ENCODE assay signal across 30 mouse cellular contexts in the genomic region with DNA sequence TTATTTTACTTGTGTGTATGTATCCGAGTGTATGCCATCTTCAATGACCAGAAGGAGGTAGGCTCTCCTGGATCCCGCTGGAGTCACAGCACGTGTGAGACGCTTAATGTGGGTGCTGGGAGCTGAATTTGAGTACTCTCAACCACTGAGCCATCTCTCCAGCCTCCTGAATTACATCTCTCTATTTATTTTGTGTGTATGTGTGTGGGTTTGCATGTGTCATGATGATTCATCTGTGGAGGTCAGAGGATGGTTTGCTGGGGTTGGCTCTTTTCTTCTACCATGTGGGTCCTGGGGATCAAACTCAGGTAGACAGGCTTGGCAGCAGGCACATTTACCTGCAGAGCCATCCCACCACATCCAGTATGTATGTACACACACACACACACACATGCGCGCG. TPM values are rescaled to one million over a fixed set of nuclear protein-coding genes. Genes with fewer than 3 reads are reported as not detected.
DNase-seq lines count a peak whose midpoint lies in the region; ATAC-seq and TF ChIP-seq lines count a peak whose summit lies in the region.
"Had no signal": no experiment of that assay in that cellular context is flagged by ENCODE, and none has a peak within 500 bp of the region (broad histone marks: within the 10 kb centered on the region; RNA-seq: fewer than 3 reads in every experiment).

No protein-coding gene starts in this region.

- DNase-seq in liver, embryonic 13.5 days: no peak
- DNase-seq in liver: no peak
- DNase-seq in heart, postnatal 4 days: no peak
- no peak for DNase-seq in gastrocnemius, adult 18-20 months (ENCODE audit: low spot score)
- DNase-seq: adrenal gland, postnatal 10 days; adrenal gland, postnatal 36 days; B cell, adult 2 months; cerebellum, adult 18-20 months; cerebellum, adult 9-10 months; cerebellum, postnatal 14 days; gastrocnemius, adult 2 months; gastrocnemius, postnatal 14 days; heart, adult 11 months; heart, postnatal 14 days had no signal

- H3K36me3 ChIP-seq in liver, embryonic 13.5 days: no peaks in the 10 kb centered on the region
- H3K36me3 ChIP-seq in C2C12 (ENCODE audit: control insufficient read depth, insufficient read depth): no peaks in the 10 kb centered on the region
- H3K36me3 ChIP-seq in limb, embryonic 13.5 days: no peaks in the 10 kb centered on the region
- no peaks in the 10 kb centered on the region for H3K36me3 ChIP-seq in kidney, embryonic 15.5 days
- H3K36me3 ChIP-seq: forebrain, embryonic 10.5 days; G1E; heart, embryonic 13.5 days; hindbrain, embryonic 12.5 days; hindbrain, embryonic 15.5 days had no signal

- H3K4me3 ChIP-seq in liver, embryonic 13.5 days (replicated peaks): no peak overlapping the region
- H3K4me3 ChIP-seq in C2C12 (ENCODE audit: insufficient read depth, poor library complexity, severe bottlenecking): no peak overlapping the region
- H3K4me3 ChIP-seq in limb, embryonic 13.5 days: no peak overlapping the region
- H3K4me3 ChIP-seq in kidney, embryonic 15.5 days (replicated peaks): no peak overlapping the region
- H3K4me3 ChIP-seq: forebrain, embryonic 10.5 days; forebrain, embryonic 13.5 days; gastrocnemius, adult 2 months; heart, embryonic 13.5 days; hindbrain, embryonic 12.5 days; hindbrain, embryonic 15.5 days had no signal

- H3K79me3 ChIP-seq in C2C12 (ENCODE audit: low read depth): no peaks in the 10 kb centered on the region

- no peaks in the 10 kb centered on the region for H3K27me3 ChIP-seq in liver, embryonic 13.5 days
- no peaks in the 10 kb centered on the region for H3K27me3 ChIP-seq in C2C12 (ENCODE audit: control insufficient read depth, insufficient read depth, insufficient read length)
- no peaks in the 10 kb centered on the region for H3K27me3 ChIP-seq in limb, embryonic 13.5 days
- H3K27me3 ChIP-seq in kidney, embryonic 15.5 days: no peaks in the 10 kb centered on the region; the same call in 1 of the 2 replicates
- H3K27me3 ChIP-seq: forebrain, embryonic 13.5 days; hindbrain, embryonic 12.5 days; hindbrain, embryonic 15.5 days; Patski had no signal

- H3K4me1 ChIP-seq in liver, embryonic 13.5 days (replicated peaks): peaks cover 5% of the 10 kb centered on the region; the same call in 1 of the 2 replicates
- peaks cover 18% of the 10 kb centered on the region for H3K4me1 ChIP-seq in limb, embryonic 13.5 days
- H3K4me1 ChIP-seq in kidney, embryonic 15.5 days: peaks cover 7% of the 10 kb centered on the region; the same call in 1 of the 2 replicates
- H3K4me1 ChIP-seq: forebrain, embryonic 10.5 days; forebrain, embryonic 13.5 days; hindbrain, embryonic 15.5 days had no signal

- no peak for TF ChIP-seq CTCF in C2C12 (IDR thresholded peaks at IDR 0.05; ENCODE audit: control insufficient read depth, insufficient read depth, insufficient read length)

- no peaks in the 10 kb centered on the region for H3K9me3 ChIP-seq in liver, embryonic 13.5 days (replicated peaks)
- H3K9me3 ChIP-seq in limb, embryonic 13.5 days: no peaks in the 10 kb centered on the region
- H3K9me3 ChIP-seq in kidney, embryonic 15.5 days (replicated peaks): no peaks in the 10 kb centered on the region
- H3K9me3 ChIP-seq: forebrain, embryonic 10.5 days; forebrain, embryonic 13.5 days; G1E; heart, embryonic 13.5 days; hindbrain, embryonic 12.5 days; hindbrain, embryonic 15.5 days had no signal

- H3K4me2 ChIP-seq in liver, embryonic 13.5 days: peak overlapping the region; percentile 24; the same call in 1 of the 2 replicates
- H3K4me2 ChIP-seq in limb, embryonic 13.5 days (replicated peaks): 0 out of 2 replicates have a peak overlapping the region, but pooled peaks have one; percentile 61
- no peak overlapping the region for H3K4me2 ChIP-seq in kidney, embryonic 15.5 days
- H3K4me2 ChIP-seq: forebrain, embryonic 13.5 days; hindbrain, embryonic 12.5 days; hindbrain, embryonic 15.5 days had no signal

- H3ac ChIP-seq in C2C12 (ENCODE audit: control insufficient read depth, insufficient read length, low read depth): no peak overlapping the region

- no peaks in the 10 kb centered on the region for H3K79me2 ChIP-seq in C2C12 (ENCODE audit: control insufficient read depth, insufficient read depth)

- no peak for ATAC-seq in liver, embryonic 13.5 days (ENCODE audit: low read depth)
- no peak for ATAC-seq in limb, embryonic 13.5 days (ENCODE audit: low FRiP score, low read depth)
- ATAC-seq in kidney, embryonic 15.5 days (replicated peaks; ENCODE audit: low FRiP score): no peak
- ATAC-seq: forebrain, embryonic 13.5 days; forebrain, embryonic 16.5 days; Patski had no signal

- H3K27ac ChIP-seq in liver, embryonic 13.5 days: no peak overlapping the region
- no peak overlapping the region for H3K27ac ChIP-seq in limb, embryonic 13.5 days
- no peak overlapping the region for H3K27ac ChIP-seq in kidney, embryonic 15.5 days
- H3K27ac ChIP-seq: forebrain, embryonic 10.5 days; forebrain, embryonic 13.5 days; gastrocnemius, adult 2 months; heart, embryonic 13.5 days; hindbrain, embryonic 12.5 days; hindbrain, embryonic 15.5 days had no signal

- 75% methylated on average over 7 of the region's 7 CpGs for whole genome bisulfite sequencing in liver, embryonic 13.5 days (ENCODE audit: insufficient replicate concordance)
- 96% methylated on average over 7 of the region's 7 CpGs for WGBS in limb, embryonic 13.5 days
- WGBS in kidney, embryonic 15.5 days: 89% methylated on average over 7 of the region's 7 CpGs

- H3K9ac ChIP-seq in liver, embryonic 13.5 days: no peak overlapping the region
- H3K9ac ChIP-seq in limb, embryonic 13.5 days: no peak overlapping the region
- no peak overlapping the region for H3K9ac ChIP-seq in kidney, embryonic 15.5 days
- H3K9ac ChIP-seq: forebrain, embryonic 13.5 days; heart, embryonic 13.5 days; hindbrain, embryonic 12.5 days; hindbrain, embryonic 15.5 days had no signal

TF ChIP-seq in C2C12, 6 proteins besides CTCF, POLR2A, EP300 and RAD21:
- peak; percentile 69 for TF ChIP-seq MAX (IDR thresholded peaks at IDR 0.05)
- no peak for TF ChIP-seq MYOG (IDR thresholded peaks at IDR 0.05; ENCODE audit: control insufficient read depth, extremely low read depth, insufficient read length)
- peak; percentile 54 for TF ChIP-seq FOSL1 (IDR thresholded peaks at IDR 0.05; ENCODE audit: insufficient read depth, low read length, poor library complexity, severe bottlenecking)

RNA-seq across cellular contexts. Expression of gene Gcnt3, which starts 43.9 kb away (rescaled TPM):
- 0.09 TPM in 1 of 2 replicates, not detected in the other for polyA plus RNA-seq in liver, embryonic 13.5 days (2015; fragmentation: Nextera tagmentation; extraction: Ambion mirVana)
- 0.11 TPM for polyA plus RNA-seq in C2C12 (2012; fragmentation: generic; extraction: Trizol)
- polyA plus RNA-seq in limb, embryonic 13.5 days (2015; fragmentation: Nextera tagmentation; extraction: Ambion mirVana): 0.03 TPM in 1 of 2 replicates, not detected in the other
- 1.3 and 2.3 TPM in 2 replicates for polyA plus RNA-seq in kidney, embryonic 15.5 days (2015; fragmentation: Nextera tagmentation; extraction: Ambion mirVana)
- total RNA-seq in heart, postnatal 4 days (2021): not detected
- total RNA-seq in gastrocnemius, adult 18-20 months (2021): not detected
- total RNA-seq: adrenal gland, adult 18-20 months; adrenal gland, postnatal 10 days; adrenal gland, postnatal 36 days; gastrocnemius, adult 2 months; gastrocnemius, postnatal 14 days; gastrocnemius, postnatal 4 days; heart, postnatal 14 days; hematopoietic stem cell, adult 5-6 weeks had no signal
- polyA plus RNA-seq: CD4-positive, CD25-positive, alpha-beta regulatory T cell, adult 4 months; embryonic facial prominence, embryonic 11.5 days; forebrain, embryonic 10.5 days; forebrain, embryonic 13.5 days; forebrain, embryonic 16.5 days; G1E; heart, embryonic 13.5 days; hindbrain, embryonic 12.5 days; hindbrain, embryonic 15.5 days had no signal
